Mouse (Mus musculus) layer of hippocampus, postnatal 10 days (tissue): ENCODE measurements around the gene Lta. TPM values are rescaled to one million over a fixed set of nuclear protein-coding genes. Genes with fewer than 3 reads are reported as not detected.
"Not testable (repeated sequence)": the region's sequence is repeated elsewhere in the genome, so short reads cannot be mapped to it uniquely, and the experiment has no call there.

ENCODE experiments used
- DNase-seq, 2 experiments: peaks; one replicate each; pipeline ENCODE4 v3.0.0; 2021; ENCODE audit warnings: low spot score in 2 of 2
- total RNA-seq, 2 experiments: library from RNA; stranded (reverse); gene quantifications; 2 replicates each; pipeline ENCODE4 v1.2.3; 2021

The Lta gene
- total RNA-seq, 2 experiments from 2014 or later = 0.43 to 0.71 TPM

DNA sequence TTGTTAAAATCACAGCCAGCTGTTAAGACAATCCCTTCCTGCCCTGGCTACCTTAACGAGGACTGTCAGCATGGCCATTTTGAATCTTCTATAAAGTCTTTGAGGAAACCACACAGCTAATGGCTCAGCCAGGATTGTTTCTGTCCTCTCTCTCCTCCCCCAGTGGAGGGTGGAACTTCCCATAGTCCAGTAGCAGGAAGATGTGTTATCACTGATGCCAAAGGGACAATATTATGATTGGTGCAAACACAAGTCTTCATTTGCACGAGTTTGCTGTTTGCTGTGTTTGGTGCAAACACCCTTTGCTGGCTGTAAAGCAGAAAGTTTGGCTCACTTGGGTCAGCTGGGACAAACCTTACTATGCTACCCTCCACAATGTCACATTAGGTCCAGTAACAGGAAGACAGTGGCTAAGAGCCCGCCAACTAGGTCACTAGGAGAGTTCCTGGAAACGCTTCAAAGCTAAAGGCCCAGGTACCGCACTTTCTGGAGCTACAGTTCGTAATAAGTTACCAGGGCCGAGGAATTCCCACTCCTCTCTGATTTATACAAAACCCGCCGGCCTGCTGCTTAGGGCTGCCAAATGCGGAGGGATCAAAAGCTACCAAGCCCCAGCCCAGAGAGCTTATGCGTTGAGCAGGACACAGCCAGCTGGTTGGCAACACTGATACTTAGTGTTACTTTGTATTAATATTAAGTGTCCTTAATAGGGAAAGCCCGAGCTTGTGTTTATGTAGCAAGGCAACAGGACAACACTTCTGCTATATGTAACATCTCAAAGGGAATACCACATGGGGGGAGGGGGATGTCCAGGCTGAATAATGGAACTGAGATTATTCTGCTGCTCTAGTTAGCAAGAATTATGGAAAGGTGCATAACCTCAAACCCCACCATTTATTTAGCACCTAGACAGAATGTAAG is 35.5 kb upstream of the Lta start:
- no peak for DNase-seq

GRCm38 (mm10) chr17:35239700-35240099 is 34.5 kb upstream of the Lta start:
- DNase-seq = no peak

- no peak for DNase-seq
Observed at GRCm38 (mm10) chr17:35237504-35237903, 32.4 kb upstream of the Lta start.

DNA sequence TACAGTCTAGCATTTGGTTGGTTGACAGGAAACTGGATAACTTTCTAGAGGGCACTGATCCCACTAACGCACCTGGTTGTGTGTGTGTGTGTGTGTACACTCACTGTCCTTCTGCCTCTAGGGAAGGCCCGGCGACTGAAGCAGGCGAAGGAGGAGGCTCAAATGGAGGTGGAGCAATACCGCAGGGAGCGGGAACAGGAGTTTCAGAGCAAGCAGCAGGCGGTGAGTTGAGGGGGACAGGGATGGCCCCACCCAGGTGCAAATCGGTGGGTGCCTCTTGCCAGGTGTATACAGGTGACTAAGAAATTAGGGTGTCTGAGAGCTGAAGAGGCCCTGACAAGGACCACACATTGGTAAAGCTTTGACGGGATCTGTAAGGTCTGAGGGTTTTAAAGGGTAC is 31.8 kb upstream of the Lta start:
- DNase-seq = no peak

GRCm38 (mm10) chr17:35236390-35236746 is 31.2 kb upstream of the Lta start:
- peak; percentile 100 for DNase-seq

DNA sequence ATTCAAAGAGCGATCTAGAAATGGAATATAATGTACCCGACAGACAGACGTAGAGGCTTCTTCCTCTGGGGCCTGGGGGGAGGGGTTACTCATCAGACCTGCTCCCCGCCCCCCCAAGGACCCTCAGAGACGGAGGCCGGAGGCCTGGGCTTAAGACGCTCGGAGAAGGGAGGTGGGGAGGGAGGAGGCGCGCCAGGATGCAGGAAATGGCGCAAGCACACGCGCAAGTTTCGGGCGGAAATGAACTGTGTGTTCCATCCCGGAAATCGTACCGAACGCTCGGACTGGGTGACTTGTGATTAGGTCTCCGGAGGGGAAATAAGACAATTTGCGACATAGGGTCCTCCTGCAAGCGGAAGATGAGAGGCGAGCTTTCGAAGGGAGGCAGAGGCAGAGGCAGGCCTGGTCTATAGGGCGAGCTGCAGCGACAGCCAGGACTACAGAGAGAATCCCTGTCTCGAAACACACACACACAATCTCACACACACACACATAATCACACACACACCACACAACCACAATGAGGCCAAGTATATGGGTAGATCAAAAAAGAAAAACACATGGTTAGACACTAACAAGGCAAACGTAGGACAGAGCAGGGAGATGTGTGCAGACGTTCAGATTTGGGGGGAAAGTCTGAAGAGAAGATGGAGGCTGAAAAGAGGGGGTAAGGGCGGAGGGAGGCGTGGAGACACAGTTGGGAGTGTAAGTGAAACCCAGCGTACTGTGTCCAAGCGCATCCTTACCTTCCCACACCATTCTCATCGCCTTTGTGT is 30.7 kb upstream of the Lta start, which contains the start of gene Nfkbil1:
TSS of gene Nfkbil1 (minus strand) at position 179 of the 776 bp plus-strand sequence.
- peak; percentile 85 to 91 for DNase-seq

GRCm38 (mm10) chr17:35234903-35235302 is 29.8 kb upstream of the Lta start:
- no peak for DNase-seq

DNA sequence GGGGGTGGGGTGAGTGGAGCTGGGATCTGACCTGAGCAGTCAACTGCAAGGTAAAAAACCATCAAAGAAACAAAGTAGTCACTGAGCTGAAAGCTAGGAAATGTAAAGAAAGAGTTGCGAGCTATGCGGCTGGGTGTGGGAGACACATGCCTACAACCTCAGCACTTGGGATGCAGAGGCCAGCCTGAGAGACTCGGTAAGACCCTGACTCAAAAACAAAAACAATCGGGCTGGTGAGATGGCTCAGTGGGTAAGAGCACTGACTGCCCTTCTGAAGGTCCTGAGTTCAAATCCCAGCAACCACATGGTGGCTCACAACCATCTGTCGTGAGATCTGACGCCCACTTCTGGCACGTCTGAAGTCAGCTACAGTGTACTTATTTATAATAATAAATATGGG is 28.9 kb upstream of the Lta start:
- DNase-seq = not testable (repeated sequence)

DNA sequence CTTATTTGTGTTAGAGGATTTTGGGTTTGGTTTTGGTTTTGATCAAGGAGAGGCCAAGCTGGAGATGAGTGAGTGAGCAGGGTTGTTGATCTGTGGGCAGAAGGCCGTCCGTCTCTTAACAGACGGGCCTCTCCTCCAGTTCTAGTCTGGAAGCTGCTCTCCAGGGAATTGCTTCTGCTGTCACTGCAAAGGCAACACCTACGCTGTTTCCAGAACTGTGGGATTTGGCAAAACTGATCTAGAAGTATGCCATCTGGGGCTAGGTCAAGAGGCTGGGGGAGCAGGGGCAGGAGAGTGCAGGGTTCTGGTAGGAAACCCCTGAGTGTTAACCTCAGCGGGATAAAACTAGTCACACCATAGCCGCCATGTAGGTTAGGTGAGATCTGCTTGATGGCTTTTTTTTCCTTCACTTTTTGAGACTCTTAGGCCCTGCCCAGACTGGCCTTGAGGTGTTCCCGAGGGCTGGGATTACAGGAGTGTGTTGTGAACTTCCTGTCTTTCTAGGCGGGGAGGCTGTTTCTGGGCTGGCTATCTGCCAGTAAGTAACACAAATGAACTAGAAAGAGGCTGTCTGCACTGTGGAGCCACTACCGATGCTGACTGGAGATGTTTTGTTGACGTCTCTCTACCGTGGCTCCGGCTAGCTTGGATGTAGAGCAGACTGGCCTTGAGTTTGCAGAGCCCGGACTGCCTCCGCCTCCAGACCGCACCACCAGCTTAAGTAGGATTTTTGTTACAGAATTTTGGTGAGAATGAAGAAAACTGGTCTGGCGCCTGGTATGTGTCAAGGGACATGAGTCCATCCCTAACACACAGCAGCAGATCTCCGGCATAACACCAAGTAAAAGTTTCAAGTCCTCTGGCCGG is 28.2 kb upstream of the Lta start, which contains the start of gene Atp6v1g2:
TSS of gene Atp6v1g2 (plus strand) at position 547 of the 867 bp plus-strand sequence.
- DNase-seq = no peak

GRCm38 (mm10) chr17:35232659-35233058 is 27.5 kb upstream of the Lta start:
- DNase-seq = no peak

- DNase-seq = peak; percentile 91 to 92
Observed at GRCm38 (mm10) chr17:35232043-35232442, 26.9 kb upstream of the Lta start.

- DNase-seq = no peak
Observed at GRCm38 (mm10) chr17:35231022-35231421, 25.9 kb upstream of the Lta start.

DNA sequence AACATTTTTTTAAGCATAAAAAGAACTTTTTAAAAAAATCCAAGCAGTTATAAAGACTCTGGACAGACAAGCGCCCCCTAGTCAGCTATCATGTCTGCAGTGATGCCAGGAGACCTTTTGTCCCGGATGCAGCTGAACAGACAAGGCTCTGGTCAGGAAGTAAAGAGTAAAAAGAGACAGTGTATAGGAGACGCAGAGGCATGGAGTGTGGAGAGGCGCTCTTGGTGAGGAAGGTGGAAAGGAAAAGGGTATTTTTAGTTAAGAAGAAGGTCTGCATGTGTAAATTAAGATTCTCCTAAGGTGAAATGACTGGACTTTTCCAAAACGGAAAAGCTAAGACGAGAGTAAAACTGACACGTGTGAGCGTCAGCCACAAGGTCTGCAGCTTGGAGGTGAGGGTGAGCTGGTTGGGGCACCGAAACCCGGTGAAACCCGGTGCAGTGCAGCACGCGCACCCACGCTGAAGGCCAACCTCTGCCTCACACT is 21.5 kb upstream of the Lta start:
- no peak for DNase-seq

DNA sequence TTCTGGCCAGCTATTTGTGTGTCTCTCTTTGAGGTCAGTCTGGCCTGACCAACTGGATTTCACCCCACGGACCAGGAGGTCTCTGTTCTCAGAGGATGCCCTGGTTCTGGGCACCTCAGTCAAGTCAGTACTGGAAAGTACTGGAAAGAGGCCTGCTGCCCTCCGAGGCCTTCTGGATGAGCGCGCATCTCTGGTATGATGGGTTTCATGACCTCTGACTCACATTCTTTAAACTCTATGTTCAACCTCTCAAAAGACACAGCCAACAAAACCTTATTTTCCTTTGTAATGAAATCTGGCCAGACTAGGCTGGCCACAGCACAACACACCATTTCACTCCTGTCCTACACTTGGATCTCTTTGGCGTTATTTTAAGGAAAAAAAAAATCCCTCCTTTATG is 20.3 kb upstream of the Lta start:
- no peak for DNase-seq

DNA sequence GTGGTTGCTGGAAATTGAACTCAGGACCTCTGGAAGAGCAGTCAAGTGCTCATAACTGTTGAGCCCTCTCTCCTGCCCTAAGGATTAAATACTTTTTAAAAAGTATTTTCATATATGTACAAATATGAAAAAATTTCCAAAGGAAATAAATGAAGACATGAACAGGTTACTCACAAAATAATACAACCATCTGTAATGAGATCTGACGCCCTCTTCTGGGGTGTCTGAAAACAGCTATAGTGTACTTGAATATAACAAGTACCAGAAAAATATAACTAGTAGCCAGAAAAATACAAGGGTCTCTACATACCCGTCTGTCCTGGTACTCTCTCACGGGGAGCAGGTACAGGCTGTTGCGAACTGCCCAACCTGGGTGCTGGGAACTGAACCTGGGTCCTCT is 19.5 kb upstream of the Lta start:
- DNase-seq = no peak

DNA sequence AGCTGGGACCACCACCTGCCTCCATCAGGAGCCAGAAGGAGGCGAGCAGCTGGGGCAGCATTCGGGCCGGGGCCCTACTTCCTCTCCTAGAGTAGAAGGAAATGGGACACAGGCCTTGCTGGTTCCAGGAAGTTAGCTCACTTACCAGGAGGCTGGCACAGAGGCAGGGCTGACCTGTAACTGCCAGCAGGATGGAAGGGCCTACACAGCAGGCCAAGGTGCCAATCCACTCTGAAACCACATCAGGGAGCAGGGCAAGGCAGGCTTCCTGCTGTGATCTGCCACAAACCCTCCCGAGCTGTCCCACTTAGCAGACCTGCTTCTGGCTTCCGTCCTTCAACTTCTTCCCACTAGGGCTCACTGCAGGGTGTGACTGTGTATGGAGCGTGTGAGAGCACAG is 17.1 kb upstream of the Lta start:
- DNase-seq = no peak

- no peak for DNase-seq
Observed at GRCm38 (mm10) chr17:35220156-35220952, 15.2 kb upstream of the Lta start, which contains the start of gene Gm16181. Gene Gm16181 (plus strand): TSS chr17:35220834.

DNA sequence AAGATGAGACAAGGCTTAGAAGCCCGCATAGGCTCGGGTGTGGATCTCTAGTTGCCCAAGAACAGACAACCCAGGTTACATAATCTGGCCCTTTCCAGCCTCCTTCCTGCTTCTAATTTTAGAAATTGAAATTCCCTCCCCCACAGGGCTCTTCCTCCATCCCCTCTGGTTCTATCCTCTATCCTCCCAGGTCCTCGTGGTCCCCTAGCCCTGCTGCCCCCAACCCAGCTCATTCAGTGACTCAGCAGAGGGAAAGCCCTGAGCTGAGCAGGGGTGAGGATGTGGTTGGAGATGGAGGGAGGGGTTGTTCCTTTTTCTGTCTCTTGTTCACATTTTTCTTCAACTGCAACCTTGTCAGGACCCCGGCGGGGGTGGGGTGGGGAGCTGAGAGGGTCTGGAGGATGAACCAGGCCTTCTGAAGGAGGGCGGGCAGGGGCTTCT is 14.5 kb upstream of the Lta start:
- no peak for DNase-seq

DNA sequence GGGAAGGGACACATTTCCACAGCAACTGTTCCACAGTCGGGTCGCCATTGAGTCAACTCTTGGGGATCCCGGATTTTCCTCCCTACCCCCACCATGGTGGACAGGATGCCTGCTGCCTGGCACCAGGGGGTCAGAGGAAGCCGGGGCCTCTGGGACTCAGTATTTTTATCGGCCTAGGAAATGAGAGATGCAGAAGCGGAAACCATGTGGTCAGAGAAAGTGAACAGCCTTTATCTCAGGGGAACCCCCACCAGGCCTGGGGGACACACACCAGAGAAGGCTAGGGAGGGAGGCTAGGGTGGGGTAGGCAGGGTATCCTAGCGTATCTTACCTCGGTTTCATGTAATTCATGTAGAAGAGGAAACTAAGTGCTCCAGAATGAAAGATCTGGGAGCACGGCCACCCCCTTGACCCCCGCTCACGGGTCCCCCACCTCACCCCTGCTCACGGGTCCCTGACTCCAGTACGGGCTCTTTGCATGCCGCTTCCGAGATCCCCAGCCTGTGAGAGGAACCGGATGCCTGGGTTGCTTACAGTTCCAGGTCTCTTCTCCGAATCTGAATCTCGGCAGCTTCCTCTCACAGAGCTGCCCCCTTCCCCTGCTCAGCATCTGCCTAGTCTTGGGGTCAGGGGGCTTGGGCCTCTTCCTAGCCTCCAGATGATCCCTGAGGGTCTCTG is 13.5 kb upstream of the Lta start:
- DNase-seq = no peak
